8 mouse cellular contexts compared by ENCODE assay signal in the genomic region with DNA sequence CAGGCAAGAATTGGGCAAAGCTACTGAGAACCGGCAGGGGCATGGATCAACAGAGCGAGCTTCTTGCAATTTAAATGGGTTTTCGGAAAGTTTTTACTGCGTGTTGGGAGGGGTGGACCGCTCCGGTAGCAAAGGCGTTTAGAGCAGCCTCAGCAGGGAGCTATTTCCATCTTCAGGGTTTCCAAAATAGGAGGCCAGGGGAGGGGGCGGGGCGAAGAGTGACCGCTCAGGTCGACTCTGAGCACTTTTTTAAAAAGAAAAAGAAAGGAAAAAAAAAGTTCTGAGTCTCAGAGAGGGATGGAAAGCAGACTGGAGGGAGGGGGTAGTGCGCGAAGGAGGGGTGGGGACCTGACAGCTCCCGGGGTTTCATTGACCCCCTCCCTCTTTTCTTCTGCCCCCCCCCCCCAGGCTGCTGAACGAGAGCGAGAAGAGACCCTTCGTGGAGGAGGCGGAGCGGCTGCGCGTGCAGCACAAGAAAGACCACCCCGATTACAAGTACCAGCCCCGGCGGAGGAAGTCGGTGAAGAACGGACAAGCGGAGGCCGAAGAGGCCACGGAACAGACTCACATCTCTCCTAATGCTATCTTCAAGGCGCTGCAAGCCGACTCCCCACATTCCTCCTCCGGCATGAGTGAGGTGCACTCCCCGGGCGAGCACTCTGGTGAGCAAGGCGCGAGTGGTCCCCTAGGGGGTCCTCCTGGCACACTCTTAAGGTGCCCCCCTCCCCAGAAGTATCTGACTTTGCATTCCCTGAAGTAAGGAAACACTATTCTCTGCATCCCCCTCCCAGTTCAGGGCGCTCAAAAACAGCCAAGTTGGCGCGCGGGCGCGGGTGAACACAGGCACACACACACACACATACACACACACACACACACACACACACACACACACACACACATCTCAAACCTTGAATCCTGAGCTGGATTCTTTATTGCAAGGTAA. TPM values are rescaled to one million over a fixed set of nuclear protein-coding genes. Genes with fewer than 3 reads are reported as not detected.
DNase-seq lines count a peak whose midpoint lies in the region; ATAC-seq and TF ChIP-seq lines count a peak whose summit lies in the region.

No protein-coding gene starts in this region.

- no peaks in the 10 kb centered on the region for H3K9me3 ChIP-seq in E14TG2a.4 (ENCODE audit: low read length)
- H3K9me3 ChIP-seq in embryonic facial prominence, embryonic 15.5 days (replicated peaks) = no peaks in the 10 kb centered on the region
- H3K9me3 ChIP-seq in neural tube, embryonic 15.5 days (replicated peaks) = no peaks in the 10 kb centered on the region

- H3K4me1 ChIP-seq in E14TG2a.4 (replicated peaks; ENCODE audit: low read depth, low read length) = peaks cover 44% of the 10 kb centered on the region
- peaks cover 46% of the 10 kb centered on the region for H3K4me1 ChIP-seq in embryonic facial prominence, embryonic 15.5 days
- peaks cover 55% of the 10 kb centered on the region for H3K4me1 ChIP-seq in neural tube, embryonic 15.5 days

- no peaks in the 10 kb centered on the region for H3K36me3 ChIP-seq in E14TG2a.4 (ENCODE audit: insufficient read depth, low read length)
- H3K36me3 ChIP-seq in embryonic facial prominence, embryonic 15.5 days = no peaks in the 10 kb centered on the region
- H3K36me3 ChIP-seq in neural tube, embryonic 15.5 days = no peaks in the 10 kb centered on the region

- peak; percentile 6 to 32 for DNase-seq in heart, adult 18-20 months
- no peak for DNase-seq in heart, adult 9 months (ENCODE audit: low spot score in 2 of 2)
- peak; percentile 54 to 63 for DNase-seq in kidney, postnatal 4 days
- DNase-seq in layer of hippocampus, adult 9-10 months (ENCODE audit: low spot score) = no peak
- DNase-seq in urinary bladder, postnatal 25 days (ENCODE audit: low spot score) = no peak

- H3K4me3 ChIP-seq in E14TG2a.4 (replicated peaks; ENCODE audit: low read length) = peak overlapping the region; percentile 64
- peak overlapping the region; percentile 64 for H3K4me3 ChIP-seq in embryonic facial prominence, embryonic 15.5 days (replicated peaks)
- peak overlapping the region; percentile 68 for H3K4me3 ChIP-seq in neural tube, embryonic 15.5 days (replicated peaks)

- peak overlapping the region; percentile 28; the same call in 1 of the 2 replicates for H3K9ac ChIP-seq in embryonic facial prominence, embryonic 15.5 days
- H3K9ac ChIP-seq in neural tube, embryonic 15.5 days (replicated peaks) = peak overlapping the region; percentile 66

- no peak for TF ChIP-seq CTCF in E14TG2a.4 (conservative IDR thresholded peaks at IDR 0.05; ENCODE audit: low read length)

- H3K4me2 ChIP-seq in embryonic facial prominence, embryonic 15.5 days (replicated peaks) = peak overlapping the region; percentile 91
- H3K4me2 ChIP-seq in neural tube, embryonic 15.5 days = peak overlapping the region; percentile 92

- H3K27me3 ChIP-seq in E14TG2a.4 (ENCODE audit: insufficient read depth, low read length) = peaks cover 86% of the 10 kb centered on the region
- peaks cover 23% of the 10 kb centered on the region for H3K27me3 ChIP-seq in embryonic facial prominence, embryonic 15.5 days
- 0 out of 2 replicates have a peak, but pooled peaks cover 9% of the 10 kb centered on the region for H3K27me3 ChIP-seq in neural tube, embryonic 15.5 days (replicated peaks)

- peak overlapping the region; percentile 94 for H3K27ac ChIP-seq in embryonic facial prominence, embryonic 15.5 days (replicated peaks)
- peak overlapping the region; percentile 84 for H3K27ac ChIP-seq in neural tube, embryonic 15.5 days (replicated peaks)

- no peak for ATAC-seq in embryonic facial prominence, embryonic 15.5 days (ENCODE audit: insufficient number of reproducible peaks, low FRiP score, low TSS enrichment, low read depth)
- 0 out of 2 replicates have a peak, but pooled peaks have one; percentile 5 for ATAC-seq in neural tube, embryonic 15.5 days (ENCODE audit: low FRiP score)

- WGBS in embryonic facial prominence, embryonic 15.5 days = 1% methylated on average over 42 of the region's 42 CpGs
- WGBS in neural tube, embryonic 15.5 days = under 1% methylated on average over 35 of the region's 42 CpGs

RNA-seq across cellular contexts. Expression of a gene that starts 1.6 kb away (rescaled TPM):
- total RNA-seq in heart, adult 18-20 months (2021) = 1 to 10 TPM; 1.0 to 1.2 TPM
- 45.3 and 60.0 TPM in 2 replicates for polyA plus RNA-seq in embryonic facial prominence, embryonic 15.5 days (2015; fragmentation: Nextera tagmentation; extraction: Ambion mirVana)
- 35.1 and 38.8 TPM in 2 replicates for polyA plus RNA-seq in neural tube, embryonic 15.5 days (2015; fragmentation: Nextera tagmentation; extraction: Ambion mirVana)

Comparison
In these comparisons a context has a peak if more than half of its experiments do, and no peak if none do; other contexts are left out.
1. DNase-seq: peak in heart, adult 18-20 months (2 of 2) and kidney, postnatal 4 days (2 of 2); none in heart, adult 9 months (0 of 2), layer of hippocampus, adult 9-10 months (single experiment) and urinary bladder, postnatal 25 days (single experiment).
2. Peak in every context shown above with its lines, with median percentiles within 50 percentile points of each other: H3K4me3 ChIP-seq.